Mouse (Mus musculus) fibroblast of lung, adult 2 months (primary cell): ENCODE measurements at regions not wholly inside any gene's neighbourhood (a gene's known extent, or its start where the extent isn't known, plus 50 kb on each side); places are given as distances from the start of the nearest gene placed in this dataset.

Experiments used
- DNase-seq: peaks from one replicate; pipeline ENCODE4 v3.0.0-alpha.2; 2011; ENCODE audit warnings: low read depth

- DNase-seq = no peak
Measured at GRCm38 (mm10) chr1:43247609-43248008, 50.8 kb upstream of the Fhl2 start.

GRCm38 (mm10) chr1:43250281-43250680 is 53.5 kb upstream of the Fhl2 start:
- DNase-seq = no peak

GRCm38 (mm10) chr1:43251356-43251755 is 54.6 kb upstream of the Fhl2 start:
- DNase-seq = no peak

- no peak for DNase-seq
Measured at GRCm38 (mm10) chr1:43254129-43254528, 57.3 kb upstream of the Fhl2 start.

GRCm38 (mm10) chr1:43256078-43256477 is 59.3 kb upstream of the Fhl2 start:
- no peak for DNase-seq

GRCm38 (mm10) chr1:43257909-43258308 is 61.1 kb upstream of the Fhl2 start:
- no peak for DNase-seq

GRCm38 (mm10) chr1:43259841-43260240 is 63.1 kb upstream of the Fhl2 start:
- DNase-seq = peak; percentile 49

- no peak for DNase-seq
Measured at GRCm38 (mm10) chr1:43260491-43260890, 63.7 kb upstream of the Fhl2 start.

- peak; percentile 46 for DNase-seq
Measured at GRCm38 (mm10) chr1:43264407-43264889, 67.7 kb upstream of the Fhl2 start.

- DNase-seq = no peak
Measured at GRCm38 (mm10) chr1:43265699-43266455, 69.1 kb upstream of the Fhl2 start.

- no peak for DNase-seq
Measured at GRCm38 (mm10) chr1:43269685-43270084, 72.9 kb upstream of the Fhl2 start.

- DNase-seq = no peak
Measured at GRCm38 (mm10) chr1:43273236-43273868, 76.6 kb upstream of the Fhl2 start.

GRCm38 (mm10) chr1:43291736-43292135 is 95.0 kb upstream of the Fhl2 start:
- DNase-seq = no peak

- no peak for DNase-seq
Measured at GRCm38 (mm10) chr1:43292561-43292960, 95.8 kb upstream of the Fhl2 start.

- no peak for DNase-seq
Measured at GRCm38 (mm10) chr1:43294221-43295012, 97.6 kb upstream of the Fhl2 start.

- DNase-seq = no peak
Measured at GRCm38 (mm10) chr1:43297579-43297978, 100.8 kb upstream of the Fhl2 start.

- DNase-seq = no peak
Measured at GRCm38 (mm10) chr1:43298746-43299145, 102.0 kb upstream of the Fhl2 start.

GRCm38 (mm10) chr1:43299490-43300302 is 102.9 kb upstream of the Fhl2 start:
- DNase-seq = peak; percentile 45

- DNase-seq = no peak
Measured at GRCm38 (mm10) chr1:43300676-43301075, 103.9 kb upstream of the Fhl2 start.

- no peak for DNase-seq
Measured at GRCm38 (mm10) chr1:43301866-43302571, 105.2 kb upstream of the Fhl2 start.

- no peak for DNase-seq
Measured at GRCm38 (mm10) chr1:43302657-43303056, 105.9 kb upstream of the Fhl2 start.
